Mouse (Mus musculus) midbrain, embryonic 16.5 days (tissue): ENCODE data around the gene Abca4. TPM values are rescaled to one million over a fixed set of nuclear protein-coding genes. Genes with fewer than 3 reads are reported as not detected.

ENCODE experiments used
- ATAC-seq: fragments of 200-750 bp; cut with Nextera tagmentation; 2 replicates; pipeline ENCODE4 v1.8.0; 2017; ENCODE audit warnings: moderate TSS enrichment
- H3K27ac ChIP-seq: fragments of 300-500 bp; sonication (generic); 2 replicates; pipeline ENCODE4 v1.5.1; 2014; ENCODE audit warnings: mild to moderate bottlenecking, low read length, mixed read lengths
- H3K27me3 ChIP-seq: fragments of 300-500 bp; sonication (generic); 2 replicates; pipeline ENCODE4 v1.6.1; 2014; ENCODE audit warnings: low read depth, low read length, mixed read lengths; ENCODE audit not compliant: control insufficient read depth, insufficient read depth
- H3K36me3 ChIP-seq: fragments of 300-500 bp; sonication (generic); 2 replicates; pipeline ENCODE4 v1.6.1; 2014; ENCODE audit warnings: mild to moderate bottlenecking, low read length, moderate library complexity, mixed read lengths; ENCODE audit not compliant: control insufficient read depth, insufficient read depth
- H3K4me1 ChIP-seq: fragments of 300-500 bp; sonication (generic); 2 replicates; pipeline ENCODE4 v1.6.1; 2014; ENCODE audit warnings: mild to moderate bottlenecking, low read length, mixed read lengths; ENCODE audit not compliant: control insufficient read depth, insufficient read depth
- H3K4me2 ChIP-seq: fragments of 300-500 bp; sonication (generic); 2 replicates; pipeline ENCODE4 v1.6.1; 2014; ENCODE audit warnings: mild to moderate bottlenecking, low read length, mixed read lengths
- H3K4me3 ChIP-seq: fragments of 300-500 bp; sonication (generic); 2 replicates; pipeline ENCODE4 v1.5.1; 2014; ENCODE audit warnings: low read depth, mild to moderate bottlenecking, low read length, moderate library complexity, mixed read lengths
- H3K9ac ChIP-seq: fragments of 300-500 bp; sonication (generic); 2 replicates; pipeline ENCODE4 v1.6.1; 2014; ENCODE audit warnings: low read depth, low read length, mixed read lengths
- H3K9me3 ChIP-seq: fragments of 300-500 bp; sonication (generic); replicated peaks from 2 replicates; pipeline ENCODE4 v1.6.1; 2014; ENCODE audit warnings: mild to moderate bottlenecking, low read length, mixed read lengths; ENCODE audit not compliant: control insufficient read depth, poor library complexity, severe bottlenecking
- WGBS: fragments of 180-500 bp; shearing (Covaris S2); extraction: QIAGEN DNeasy Blood & Tissue Kit; methylation state at CpG from one replicate; pipeline ENCODE4 v1.1.7; 2014; 5-methylcytosine and 5-hydroxymethylcytosine counted together
- polyA plus RNA-seq: library from polyadenylated mRNA; unstranded; fragments of >200 nt; fragmentation: Nextera tagmentation; extraction: Ambion mirVana; gene quantifications from 2 replicates; pipeline ENCODE4 v1.2.1, GENCODE M21; 2015

Gene Abca4
- polyA plus RNA-seq, 1 experiment from 2014 or later: 0.93 TPM

GRCm38 (mm10) chr3:122206279-122207070 is 162.2 kb downstream of the Abca4 start:
- H3K27ac ChIP-seq: no peak overlapping the region
- H3K4me3 ChIP-seq: no peak overlapping the region
- no peaks in the 10 kb centered on the region for H3K27me3 ChIP-seq
- ATAC-seq: no peak
- H3K4me2 ChIP-seq: no peak overlapping the region
- no peak overlapping the region for H3K9ac ChIP-seq
- no peaks in the 10 kb centered on the region for H3K4me1 ChIP-seq
- H3K9me3 ChIP-seq: no peaks in the 10 kb centered on the region
- WGBS: 51% methylated on average over 8 of the region's 8 CpGs
- no peaks in the 10 kb centered on the region for H3K36me3 ChIP-seq

GRCm38 (mm10) chr3:122207766-122208165 is 163.5 kb downstream of the Abca4 start:
- no peak for ATAC-seq
- H3K9me3 ChIP-seq: no peaks in the 10 kb centered on the region
- no peak overlapping the region for H3K4me3 ChIP-seq
- 89% methylated on average over 6 of the region's 6 CpGs for WGBS
- H3K27ac ChIP-seq: no peak overlapping the region
- no peaks in the 10 kb centered on the region for H3K36me3 ChIP-seq
- H3K4me2 ChIP-seq: no peak overlapping the region
- H3K4me1 ChIP-seq: no peaks in the 10 kb centered on the region
- H3K27me3 ChIP-seq: no peaks in the 10 kb centered on the region
- H3K9ac ChIP-seq: no peak overlapping the region

- Histone ChIP-seq H3K9me3 (no peaks in the 10 kb centered on the region), H3K4me1 (no peaks in the 10 kb centered on the region), H3K9ac (no peak overlapping the region), H3K36me3 (no peaks in the 10 kb centered on the region), H3K4me3 (no peak overlapping the region), H3K27ac (no peak overlapping the region), H3K27me3 (no peaks in the 10 kb centered on the region), H3K4me2 (no peak overlapping the region)
- 87% methylated on average over 15 of the region's 15 CpGs for WGBS
- ATAC-seq: no peak
Observed at GRCm38 (mm10) chr3:122208296-122209225, 164.3 kb downstream of the Abca4 start.

- H3K27ac ChIP-seq: no peak overlapping the region
- no peak overlapping the region for H3K4me2 ChIP-seq
- no peak overlapping the region for H3K9ac ChIP-seq
- no peaks in the 10 kb centered on the region for H3K36me3 ChIP-seq
- H3K27me3 ChIP-seq: no peaks in the 10 kb centered on the region
- WGBS: 91% methylated on average over 11 of the region's 11 CpGs
- no peak overlapping the region for H3K4me3 ChIP-seq
- ATAC-seq: no peak
- H3K9me3 ChIP-seq: no peaks in the 10 kb centered on the region
- H3K4me1 ChIP-seq: no peaks in the 10 kb centered on the region
Observed at GRCm38 (mm10) chr3:122209511-122209910, 165.3 kb downstream of the Abca4 start.

GRCm38 (mm10) chr3:122210434-122210833 is 166.2 kb downstream of the Abca4 start:
- Histone ChIP-seq H3K4me3 (no peak overlapping the region), H3K27ac (no peak overlapping the region), H3K9ac (no peak overlapping the region), H3K4me1 (no peaks in the 10 kb centered on the region), H3K4me2 (no peak overlapping the region), H3K36me3 (no peaks in the 10 kb centered on the region), H3K9me3 (no peaks in the 10 kb centered on the region), H3K27me3 (no peaks in the 10 kb centered on the region)
- 68% methylated on average over 5 of the region's 5 CpGs for WGBS
- ATAC-seq: no peak

GRCm38 (mm10) chr3:122210846-122211245 is 166.6 kb downstream of the Abca4 start:
- ATAC-seq: no peak
- H3K27ac ChIP-seq: no peak overlapping the region
- 88% methylated on average over 7 of the region's 7 CpGs for WGBS
- H3K9ac ChIP-seq: no peak overlapping the region
- no peak overlapping the region for H3K4me3 ChIP-seq
- no peaks in the 10 kb centered on the region for H3K36me3 ChIP-seq
- H3K9me3 ChIP-seq: no peaks in the 10 kb centered on the region
- H3K27me3 ChIP-seq: no peaks in the 10 kb centered on the region
- H3K4me1 ChIP-seq: no peaks in the 10 kb centered on the region
- H3K4me2 ChIP-seq: no peak overlapping the region

- no peaks in the 10 kb centered on the region for H3K4me1 ChIP-seq
- ATAC-seq: no peak
- H3K36me3 ChIP-seq: no peaks in the 10 kb centered on the region
- H3K9me3 ChIP-seq: no peaks in the 10 kb centered on the region
- no peak overlapping the region for H3K4me3 ChIP-seq
- H3K27ac ChIP-seq: no peak overlapping the region
- no peak overlapping the region for H3K4me2 ChIP-seq
- 83% methylated on average over 13 of the region's 13 CpGs for WGBS
- no peaks in the 10 kb centered on the region for H3K27me3 ChIP-seq
- no peak overlapping the region for H3K9ac ChIP-seq
Observed at GRCm38 (mm10) chr3:122211446-122212125, 167.3 kb downstream of the Abca4 start.

GRCm38 (mm10) chr3:122221240-122222036 is 177.2 kb downstream of the Abca4 start:
- Histone ChIP-seq H3K4me2 (no peak overlapping the region), H3K9ac (no peak overlapping the region), H3K4me1 (no peaks in the 10 kb centered on the region), H3K4me3 (no peak overlapping the region), H3K27ac (no peak overlapping the region), H3K9me3 (no peaks in the 10 kb centered on the region), H3K36me3 (no peaks in the 10 kb centered on the region), H3K27me3 (no peaks in the 10 kb centered on the region)
- 88% methylated on average over 3 of the region's 3 CpGs for WGBS
- no peak for ATAC-seq
